Mouse (Mus musculus) embryonic facial prominence, embryonic 11.5 days (tissue): ENCODE measurements around the gene Rps29. TPM values are rescaled to one million over a fixed set of nuclear protein-coding genes. Genes with fewer than 3 reads are reported as not detected.
A peak's percentile ranks its signal among the peaks of the same experiment; 100 is the strongest.

Experiments
- ATAC-seq: fragments of 200-750 bp; cut with Nextera tagmentation; replicated peaks from 2 replicates; pipeline ENCODE4 v1.8.0; 2017; ENCODE audit warnings: low read depth; ENCODE audit not compliant: insufficient number of reproducible peaks, low FRiP score, low TSS enrichment
- DNase-seq: peaks from one replicate; pipeline ENCODE4 v3.0.0-alpha.2; 2015; ENCODE audit warnings: low spot score
- H3K27ac ChIP-seq: fragments of 300-500 bp; sonication (generic); replicated peaks from 2 replicates; pipeline ENCODE4 v1.5.1; 2014; ENCODE audit warnings: mild to moderate bottlenecking, low read depth, low read length, control low read depth
- H3K27me3 ChIP-seq: fragments of 300-500 bp; sonication (generic); 2 replicates; pipeline ENCODE4 v1.6.1; 2014; ENCODE audit warnings: mild to moderate bottlenecking, low read length, moderate library complexity, mixed read lengths; ENCODE audit not compliant: control insufficient read depth, insufficient read depth
- H3K36me3 ChIP-seq: fragments of 300-500 bp; sonication (generic); replicated peaks from 2 replicates; pipeline ENCODE4 v1.6.1; 2014; ENCODE audit warnings: low read depth, mild to moderate bottlenecking, low read length, moderate library complexity, mixed read lengths; ENCODE audit not compliant: control insufficient read depth, insufficient read depth
- H3K4me1 ChIP-seq: fragments of 300-500 bp; sonication (generic); 2 replicates; pipeline ENCODE4 v1.6.1; 2014; ENCODE audit warnings: low read length, mixed read lengths; ENCODE audit not compliant: control insufficient read depth, insufficient read depth
- H3K4me2 ChIP-seq: fragments of 300-500 bp; sonication (generic); 2 replicates; pipeline ENCODE4 v1.6.1; 2014; ENCODE audit warnings: low read depth, mild to moderate bottlenecking, control low read depth, low read length, moderate library complexity
- H3K4me3 ChIP-seq: fragments of 300-500 bp; sonication (generic); 2 replicates; pipeline ENCODE4 v1.5.1; 2014; ENCODE audit warnings: low read depth, low read length, control low read depth
- H3K9ac ChIP-seq: fragments of 300-500 bp; sonication (generic); replicated peaks from 2 replicates; pipeline ENCODE4 v1.6.1; 2014; ENCODE audit warnings: mild to moderate bottlenecking, control low read depth, low read length
- H3K9me3 ChIP-seq: fragments of 300-500 bp; sonication (generic); replicated peaks from 2 replicates; pipeline ENCODE4 v1.6.1; 2016; ENCODE audit warnings: mild to moderate bottlenecking, low read length, inconsistent platforms, mixed read lengths; ENCODE audit not compliant: control insufficient read depth
- WGBS: fragments of 180-500 bp; shearing (Covaris S2); extraction: QIAGEN DNeasy Blood & Tissue Kit; methylation state at CpG from one replicate; pipeline ENCODE4 v1.1.7; 2014; 5-methylcytosine and 5-hydroxymethylcytosine counted together
- polyA plus RNA-seq: library from polyadenylated mRNA; unstranded; fragments of >200 nt; fragmentation: Nextera tagmentation; extraction: Ambion mirVana; gene quantifications from 2 replicates; pipeline ENCODE4 v1.2.1, GENCODE M21; 2014

The Rps29 gene
- polyA plus RNA-seq, 1 experiment from 2014 or later = 1,323 TPM

- H3K36me3 ChIP-seq = no peaks in the 10 kb centered on the region
- peak overlapping the region; percentile 89 for H3K4me3 ChIP-seq
- no peaks in the 10 kb centered on the region for H3K9me3 ChIP-seq
- peak overlapping the region; percentile 91 for H3K9ac ChIP-seq
- H3K4me2 ChIP-seq = peak overlapping the region; percentile 91
- ATAC-seq (no peak), DNase-seq (no peak)
- no peaks in the 10 kb centered on the region for H3K27me3 ChIP-seq
- 79% methylated on average over 7 of the region's 7 CpGs for WGBS
- H3K4me1 ChIP-seq = no peaks in the 10 kb centered on the region
- no peak overlapping the region for H3K27ac ChIP-seq
These were observed 26.4 kb upstream of the Rps29 start for GRCm38 (mm10) chr12:69185371-69185770.

- Histone ChIP-seq H3K4me2 (peak overlapping the region; percentile 91), H3K9ac (peak overlapping the region; percentile 91), H3K9me3 (no peaks in the 10 kb centered on the region), H3K27ac (peak overlapping the region; percentile 73), H3K4me3 (peak overlapping the region; percentile 89), H3K4me1 (no peaks in the 10 kb centered on the region), H3K27me3 (no peaks in the 10 kb centered on the region), H3K36me3 (no peaks in the 10 kb centered on the region)
- DNase-seq (peak; percentile 52), ATAC-seq (peak; percentile 69)
- WGBS = 2% methylated on average over 72 of the region's 86 CpGs
These were observed 25.6 kb upstream of the Rps29 start for GRCm38 (mm10) chr12:69184342-69185295.

- Histone ChIP-seq H3K9me3 (no peaks in the 10 kb centered on the region), H3K4me1 (no peaks in the 10 kb centered on the region), H3K9ac (peak within 1 kb of the TSS; percentile 91), H3K27ac (peak within 1 kb of the TSS; percentile 73), H3K27me3 (no peaks in the 10 kb centered on the region), H3K4me3 (peak within 1 kb of the TSS; percentile 89), H3K4me2 (peak within 1 kb of the TSS; percentile 91), H3K36me3 (no peaks in the 10 kb centered on the region)
- ATAC-seq (peak; percentile 98), DNase-seq (peak; percentile 99)
- 0% methylated on average over 80 of the region's 84 CpGs for WGBS
These were observed 24.8 kb upstream of the Rps29 start, which contains the start of the genes Rpl36al and Mgat2 for GRCm38 (mm10) chr12:69183583-69184308. Rpl36al (minus strand) TSS chr12:69184083. Mgat2 (plus strand) TSS chr12:69184157.

GRCm38 (mm10) chr12:69181800-69182199 is 22.8 kb upstream of the Rps29 start:
- ATAC-seq (no peak), DNase-seq (no peak)
- no peaks in the 10 kb centered on the region for H3K9me3 ChIP-seq
- no peaks in the 10 kb centered on the region for H3K36me3 ChIP-seq
- H3K4me2 ChIP-seq = no peak overlapping the region
- no peaks in the 10 kb centered on the region for H3K4me1 ChIP-seq
- WGBS = 82% methylated on average over 4 of the region's 4 CpGs
- no peaks in the 10 kb centered on the region for H3K27me3 ChIP-seq
- no peak overlapping the region for H3K9ac ChIP-seq
- H3K4me3 ChIP-seq = no peak overlapping the region
- H3K27ac ChIP-seq = no peak overlapping the region

- no peaks in the 10 kb centered on the region for H3K4me1 ChIP-seq
- DNase-seq (no peak), ATAC-seq (no peak)
- no peak overlapping the region for H3K4me3 ChIP-seq
- H3K27me3 ChIP-seq = no peaks in the 10 kb centered on the region
- H3K4me2 ChIP-seq = no peak overlapping the region
- no peaks in the 10 kb centered on the region for H3K36me3 ChIP-seq
- H3K27ac ChIP-seq = no peak overlapping the region
- H3K9me3 ChIP-seq = no peaks in the 10 kb centered on the region
- 68% methylated on average over 12 of the region's 12 CpGs for WGBS
- no peak overlapping the region for H3K9ac ChIP-seq
These were observed 20.4 kb upstream of the Rps29 start for GRCm38 (mm10) chr12:69179371-69179770.

- DNase-seq (no peak), ATAC-seq (no peak)
- Histone ChIP-seq H3K4me3 (no peak overlapping the region), H3K9ac (no peak overlapping the region), H3K27ac (no peak overlapping the region), H3K36me3 (no peaks in the 10 kb centered on the region), H3K9me3 (no peaks in the 10 kb centered on the region), H3K27me3 (no peaks in the 10 kb centered on the region), H3K4me2 (no peak overlapping the region), H3K4me1 (no peaks in the 10 kb centered on the region)
- whole genome bisulfite sequencing = 83% methylated on average over 3 of the region's 3 CpGs
These were observed 18.5 kb upstream of the Rps29 start for GRCm38 (mm10) chr12:69177526-69177925.

- no peaks in the 10 kb centered on the region for H3K4me1 ChIP-seq
- H3K27me3 ChIP-seq = no peaks in the 10 kb centered on the region
- no peak overlapping the region for H3K4me3 ChIP-seq
- WGBS = 93% methylated on average over 3 of the region's 3 CpGs
- H3K4me2 ChIP-seq = no peak overlapping the region
- no peaks in the 10 kb centered on the region for H3K9me3 ChIP-seq
- DNase-seq = no peak
- no peak overlapping the region for H3K27ac ChIP-seq
- no peak overlapping the region for H3K9ac ChIP-seq
- no peaks in the 10 kb centered on the region for H3K36me3 ChIP-seq
- ATAC-seq = no peak; the same call in 1 of the 2 replicates
These were observed 17.0 kb upstream of the Rps29 start for GRCm38 (mm10) chr12:69175975-69176374.

GRCm38 (mm10) chr12:69171307-69171706 is 12.3 kb upstream of the Rps29 start:
- WGBS = 91% methylated on average over 2 of the region's 2 CpGs
- no peak overlapping the region for H3K9ac ChIP-seq
- H3K4me1 ChIP-seq = no peaks in the 10 kb centered on the region
- ATAC-seq (no peak), DNase-seq (no peak)
- no peaks in the 10 kb centered on the region for H3K36me3 ChIP-seq
- H3K9me3 ChIP-seq = no peaks in the 10 kb centered on the region
- H3K4me2 ChIP-seq = no peak overlapping the region
- no peaks in the 10 kb centered on the region for H3K27me3 ChIP-seq
- no peak overlapping the region for H3K4me3 ChIP-seq
- no peak overlapping the region for H3K27ac ChIP-seq
